Mouse (Mus musculus): ENCODE data around the gene Ap5b1. TPM values are rescaled to one million over a fixed set of nuclear protein-coding genes. Genes with fewer than 3 reads are reported as not detected.
A peak's percentile ranks its signal among the peaks of the same experiment; 100 is the strongest.

Gene Ap5b1
- polyA plus RNA-seq, 1 experiment from 2014 or later, result 3.2 TPM

DNA sequence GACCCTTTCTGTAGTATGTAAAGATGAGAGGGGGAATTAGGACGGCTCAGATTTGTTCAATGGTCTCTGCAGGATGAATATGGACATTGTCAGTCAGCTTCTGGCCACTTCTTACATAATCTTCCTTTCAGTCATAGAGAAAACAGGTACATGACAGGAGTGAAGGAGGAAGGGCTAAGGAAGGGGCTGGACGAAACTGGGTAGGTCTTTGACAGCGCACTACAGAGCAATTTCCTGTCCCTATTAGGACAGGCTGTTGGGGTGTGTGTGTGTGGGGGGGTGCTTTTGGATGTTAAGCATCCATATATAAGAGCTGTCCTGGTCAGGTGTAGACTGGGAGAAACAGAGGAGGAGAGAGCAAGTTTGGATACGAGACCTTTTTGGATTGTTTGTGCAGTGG, 31.4 kb downstream of the Ap5b1 start:
- ATAC-seq (ENCODE audit: insufficient number of reproducible peaks, insufficient read depth, low FRiP score, low TSS enrichment), result no peak
- H3K36me3 ChIP-seq, result peaks cover 14% of the 10 kb centered on the region
- H3K4me3 ChIP-seq, result no peak overlapping the region
- H3K4me1 ChIP-seq, result peaks cover 16% of the 10 kb centered on the region
- H3K9ac ChIP-seq, result no peak overlapping the region
- no peaks in the 10 kb centered on the region for H3K9me3 ChIP-seq
- WGBS, result 72% methylated on average over 4 of the region's 4 CpGs
- H3K27ac ChIP-seq, result no peak overlapping the region
- H3K4me2 ChIP-seq (replicated peaks), result no peak overlapping the region
- H3K27me3 ChIP-seq, result no peaks in the 10 kb centered on the region

- H3K4me2 ChIP-seq (replicated peaks), result peak within 1 kb of the TSS; percentile 94
- peak within 1 kb of the TSS; percentile 97 for H3K9ac ChIP-seq
- under 1% methylated on average over 64 of the region's 64 CpGs for WGBS
- peaks cover 16% of the 10 kb centered on the region for H3K4me1 ChIP-seq
- peak; percentile 87 for ATAC-seq (ENCODE audit: insufficient number of reproducible peaks, insufficient read depth, low FRiP score, low TSS enrichment)
- H3K27me3 ChIP-seq, result no peaks in the 10 kb centered on the region
- peak within 1 kb of the TSS; percentile 91 for H3K27ac ChIP-seq
- no peaks in the 10 kb centered on the region for H3K9me3 ChIP-seq
- H3K4me3 ChIP-seq, result peak within 1 kb of the TSS; percentile 91
- peaks cover 41% of the 10 kb centered on the region for H3K36me3 ChIP-seq
Observed at GRCm38 (mm10) chr19:5601752-5602541, 34.1 kb downstream of the Ap5b1 start, which contains the start of gene Rnaseh2c. Rnaseh2c (plus strand) TSS chr19:5601873.

DNA sequence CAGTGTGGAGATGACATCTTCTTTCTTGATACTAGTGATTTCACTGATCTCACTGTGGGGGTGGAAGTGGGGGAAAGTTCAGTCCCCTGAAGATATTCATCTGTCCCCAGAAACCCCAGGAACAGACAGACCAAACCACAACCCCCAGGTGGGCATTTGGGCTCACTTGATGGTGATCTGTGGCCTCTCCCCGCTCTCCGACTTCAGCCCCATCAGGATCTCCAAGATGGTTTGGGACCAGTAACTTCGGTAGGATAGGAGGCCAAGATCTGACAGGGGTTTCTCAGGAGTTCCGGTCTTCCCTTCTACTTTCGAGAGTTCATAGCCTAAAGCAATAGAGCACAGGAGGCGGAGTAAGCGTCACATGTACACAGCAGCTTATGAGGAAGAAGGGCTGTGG, 35.8 kb downstream of the Ap5b1 start:
- H3K9me3 ChIP-seq, result no peaks in the 10 kb centered on the region
- H3K4me3 ChIP-seq, result no peak overlapping the region
- ATAC-seq (ENCODE audit: insufficient number of reproducible peaks, insufficient read depth, low FRiP score, low TSS enrichment), result no peak
- H3K27ac ChIP-seq, result no peak overlapping the region
- H3K36me3 ChIP-seq, result peaks cover 58% of the 10 kb centered on the region
- 89% methylated on average over 7 of the region's 7 CpGs for WGBS
- no peaks in the 10 kb centered on the region for H3K27me3 ChIP-seq
- H3K9ac ChIP-seq, result peak overlapping the region; percentile 2; the same call in 1 of the 2 replicates
- peaks cover 24% of the 10 kb centered on the region for H3K4me1 ChIP-seq
- no peak overlapping the region for H3K4me2 ChIP-seq (replicated peaks)

DNA sequence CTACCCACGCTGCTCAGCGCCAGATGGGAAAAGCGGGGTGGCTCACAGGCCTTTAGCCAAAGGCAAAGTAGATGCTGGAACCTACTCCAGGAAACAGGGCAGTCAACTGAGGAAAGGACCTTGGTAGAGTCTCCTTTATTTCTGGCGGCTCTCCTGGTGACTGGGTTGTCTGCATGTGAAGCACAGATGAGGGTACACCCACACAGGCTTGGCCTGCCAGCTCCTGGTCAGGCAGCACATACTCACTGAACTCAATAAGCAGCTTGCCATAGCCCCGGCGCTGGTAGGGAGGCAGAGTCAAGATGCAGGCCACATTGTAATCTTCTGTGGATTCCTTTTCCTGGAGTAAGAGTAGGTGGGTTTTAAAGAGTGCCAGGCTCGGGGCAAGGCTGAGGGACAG, 37.3 kb downstream of the Ap5b1 start:
- no peak overlapping the region for H3K9ac ChIP-seq
- ATAC-seq (ENCODE audit: insufficient number of reproducible peaks, insufficient read depth, low FRiP score, low TSS enrichment), result no peak
- no peak overlapping the region for H3K4me3 ChIP-seq
- no peak overlapping the region for H3K4me2 ChIP-seq (replicated peaks)
- no peak overlapping the region for H3K27ac ChIP-seq
- H3K4me1 ChIP-seq, result peaks cover 31% of the 10 kb centered on the region
- 94% methylated on average over 7 of the region's 7 CpGs for WGBS
- no peaks in the 10 kb centered on the region for H3K27me3 ChIP-seq
- no peaks in the 10 kb centered on the region for H3K9me3 ChIP-seq
- peaks cover 61% of the 10 kb centered on the region for H3K36me3 ChIP-seq

GRCm38 (mm10) chr19:5606196-5606595, 38.4 kb downstream of the Ap5b1 start:
- no peak for ATAC-seq (ENCODE audit: insufficient number of reproducible peaks, insufficient read depth, low FRiP score, low TSS enrichment)
- Histone ChIP-seq H3K27ac (no peak overlapping the region), H3K36me3 (peaks cover 61% of the 10 kb centered on the region), H3K9me3 (no peaks in the 10 kb centered on the region), H3K9ac (no peak overlapping the region), H3K4me1 (peaks cover 35% of the 10 kb centered on the region), H3K4me3 (no peak overlapping the region), H3K27me3 (no peaks in the 10 kb centered on the region), H3K4me2 (replicated peaks) (no peak overlapping the region)
- WGBS, result 90% methylated on average over 8 of the region's 8 CpGs

- no peaks in the 10 kb centered on the region for H3K27me3 ChIP-seq
- H3K9me3 ChIP-seq, result no peaks in the 10 kb centered on the region
- no peak overlapping the region; the same call in 1 of the 2 replicates for H3K4me2 ChIP-seq (replicated peaks)
- no peak for ATAC-seq (ENCODE audit: insufficient number of reproducible peaks, insufficient read depth, low FRiP score, low TSS enrichment)
- WGBS, result 93% methylated on average over 26 of the region's 26 CpGs
- no peak overlapping the region for H3K27ac ChIP-seq
- H3K9ac ChIP-seq, result no peak overlapping the region
- H3K4me3 ChIP-seq, result 0 out of 2 replicates have a peak overlapping the region, but pooled peaks have one; percentile 54
- peaks cover 61% of the 10 kb centered on the region for H3K36me3 ChIP-seq
- H3K4me1 ChIP-seq, result peaks cover 30% of the 10 kb centered on the region
Observed at GRCm38 (mm10) chr19:5607705-5608410, 40.0 kb downstream of the Ap5b1 start.

DNA sequence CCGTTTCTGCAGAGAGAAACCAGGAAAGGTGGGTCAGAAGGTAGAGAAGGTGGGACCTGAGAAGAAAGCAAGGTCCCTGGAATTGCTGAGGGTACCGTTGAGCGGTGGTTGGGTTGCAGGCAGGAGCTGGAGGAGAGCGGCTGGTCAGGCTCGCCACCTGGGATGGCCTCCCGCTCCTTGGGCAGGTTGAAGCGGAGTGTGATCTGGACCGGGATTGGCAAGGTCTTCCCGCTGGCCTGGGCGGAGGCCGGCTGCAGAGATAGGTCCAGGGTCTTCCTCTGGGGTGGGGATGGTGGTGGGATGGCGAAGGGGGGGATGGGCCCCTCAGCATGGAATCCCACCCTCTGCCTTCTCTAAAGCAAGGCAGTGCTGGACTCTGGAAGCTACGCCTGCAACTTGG, 40.9 kb downstream of the Ap5b1 start:
- Histone ChIP-seq H3K4me1 (peaks cover 22% of the 10 kb centered on the region), H3K9me3 (no peaks in the 10 kb centered on the region), H3K9ac (peak overlapping the region; percentile 65; the same call in 1 of the 2 replicates), H3K4me3 (peak overlapping the region; percentile 54), H3K4me2 (replicated peaks) (peak overlapping the region; percentile 79), H3K27ac (peak overlapping the region; percentile 98; the same call in 1 of the 2 replicates), H3K36me3 (peaks cover 53% of the 10 kb centered on the region), H3K27me3 (no peaks in the 10 kb centered on the region)
- ATAC-seq (ENCODE audit: insufficient number of reproducible peaks, insufficient read depth, low FRiP score, low TSS enrichment), result no peak
- WGBS, result 95% methylated on average over 13 of the region's 13 CpGs

- peak overlapping the region; percentile 79 for H3K4me2 ChIP-seq (replicated peaks)
- no peaks in the 10 kb centered on the region for H3K9me3 ChIP-seq
- ATAC-seq (ENCODE audit: insufficient number of reproducible peaks, insufficient read depth, low FRiP score, low TSS enrichment), result no peak
- H3K4me3 ChIP-seq, result peak overlapping the region; percentile 54
- H3K4me1 ChIP-seq, result peaks cover 19% of the 10 kb centered on the region
- WGBS, result 56% methylated on average over 10 of the region's 10 CpGs
- peak overlapping the region; percentile 65 for H3K9ac ChIP-seq
- peak overlapping the region; percentile 98 for H3K27ac ChIP-seq
- peaks cover 48% of the 10 kb centered on the region for H3K36me3 ChIP-seq
- no peaks in the 10 kb centered on the region for H3K27me3 ChIP-seq
Observed at GRCm38 (mm10) chr19:5609171-5609546, 41.3 kb downstream of the Ap5b1 start.

DNA sequence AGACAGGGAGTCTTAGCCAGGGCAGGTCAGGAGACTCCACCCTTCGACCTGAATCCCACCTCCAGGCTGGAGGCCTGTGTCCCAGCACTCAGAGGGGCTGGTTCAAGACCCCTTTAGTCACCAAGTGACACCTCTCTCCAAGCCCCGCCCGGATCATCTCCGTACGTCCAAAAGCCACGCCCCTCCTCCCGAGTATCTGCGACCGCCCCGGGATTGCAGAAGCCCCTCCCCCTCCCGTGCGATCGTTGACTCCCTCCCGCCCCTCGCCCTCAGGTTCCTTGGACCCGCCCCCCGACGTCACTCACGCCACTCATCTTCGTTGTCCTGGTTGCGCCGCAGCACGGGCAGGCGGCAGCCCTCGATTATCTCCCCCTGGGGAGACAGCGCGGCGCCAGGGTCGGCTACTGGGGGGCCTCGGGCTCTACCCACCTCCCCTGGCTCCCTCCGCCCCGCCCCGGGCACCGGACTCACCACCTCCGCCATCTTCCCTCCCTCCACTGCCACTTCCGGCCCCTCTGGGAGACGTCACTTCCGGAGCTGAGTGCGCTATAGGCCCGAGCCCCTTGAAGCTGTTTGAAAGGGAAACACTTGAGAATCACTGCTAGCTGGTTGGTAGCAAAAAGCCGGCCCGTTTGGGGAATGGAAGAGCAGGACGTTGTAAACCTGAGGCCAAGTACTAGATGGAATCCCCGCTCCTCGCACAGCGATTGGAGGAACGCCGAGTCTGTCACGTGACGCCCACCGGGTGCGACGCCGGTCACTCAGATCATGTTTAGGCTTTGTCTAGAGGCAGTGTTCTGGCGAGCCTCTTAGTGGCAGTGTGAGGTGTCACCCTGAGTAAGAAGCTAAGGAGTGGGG, 42.0 kb downstream of the Ap5b1 start, which contains the start of gene Kat5:
Gene Kat5, minus strand, starts transcription at position 691 of the 858 bp plus-strand sequence.
- Histone ChIP-seq H3K36me3 (peaks cover 42% of the 10 kb centered on the region), H3K9ac (peak within 1 kb of the TSS; percentile 65), H3K4me2 (replicated peaks) (peak within 1 kb of the TSS; percentile 79), H3K4me3 (peak within 1 kb of the TSS; percentile 54), H3K27ac (peak within 1 kb of the TSS; percentile 98), H3K4me1 (peaks cover 19% of the 10 kb centered on the region), H3K9me3 (no peaks in the 10 kb centered on the region), H3K27me3 (no peaks in the 10 kb centered on the region)
- ATAC-seq (ENCODE audit: insufficient number of reproducible peaks, insufficient read depth, low FRiP score, low TSS enrichment), result peak; percentile 85
- WGBS, result 1% methylated on average over 55 of the region's 55 CpGs

DNA sequence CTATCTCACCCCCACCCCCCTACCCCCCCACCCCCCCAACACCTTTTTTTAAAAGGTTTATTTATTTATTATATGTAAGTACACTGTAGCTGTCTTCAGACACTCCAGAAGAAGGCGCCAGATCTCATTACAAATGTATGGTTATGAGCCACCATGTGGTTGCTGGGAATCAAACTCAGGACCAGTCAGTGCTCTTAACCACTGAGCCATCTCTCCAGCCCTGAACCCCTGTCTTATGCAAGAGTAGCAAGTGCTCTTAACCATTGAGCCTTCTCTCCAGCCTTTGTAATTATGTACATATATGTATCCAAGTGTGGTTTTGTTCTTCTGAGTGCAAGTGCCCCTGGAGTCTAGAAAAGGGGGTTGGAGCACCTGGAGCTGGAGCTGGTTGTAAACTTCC, 44.1 kb downstream of the Ap5b1 start:
- Histone ChIP-seq H3K27ac (no peak overlapping the region), H3K4me2 (replicated peaks) (no peak overlapping the region), H3K36me3 (peaks cover 20% of the 10 kb centered on the region), H3K4me1 (peaks cover 19% of the 10 kb centered on the region), H3K9me3 (no peaks in the 10 kb centered on the region), H3K9ac (no peak overlapping the region), H3K27me3 (0 out of 2 replicates have a peak, but pooled peaks cover 4% of the 10 kb centered on the region), H3K4me3 (no peak overlapping the region)
- 73% methylated on average over 1 of the region's 1 CpGs for WGBS
- ATAC-seq (ENCODE audit: insufficient number of reproducible peaks, insufficient read depth, low FRiP score, low TSS enrichment), result no peak

DNA sequence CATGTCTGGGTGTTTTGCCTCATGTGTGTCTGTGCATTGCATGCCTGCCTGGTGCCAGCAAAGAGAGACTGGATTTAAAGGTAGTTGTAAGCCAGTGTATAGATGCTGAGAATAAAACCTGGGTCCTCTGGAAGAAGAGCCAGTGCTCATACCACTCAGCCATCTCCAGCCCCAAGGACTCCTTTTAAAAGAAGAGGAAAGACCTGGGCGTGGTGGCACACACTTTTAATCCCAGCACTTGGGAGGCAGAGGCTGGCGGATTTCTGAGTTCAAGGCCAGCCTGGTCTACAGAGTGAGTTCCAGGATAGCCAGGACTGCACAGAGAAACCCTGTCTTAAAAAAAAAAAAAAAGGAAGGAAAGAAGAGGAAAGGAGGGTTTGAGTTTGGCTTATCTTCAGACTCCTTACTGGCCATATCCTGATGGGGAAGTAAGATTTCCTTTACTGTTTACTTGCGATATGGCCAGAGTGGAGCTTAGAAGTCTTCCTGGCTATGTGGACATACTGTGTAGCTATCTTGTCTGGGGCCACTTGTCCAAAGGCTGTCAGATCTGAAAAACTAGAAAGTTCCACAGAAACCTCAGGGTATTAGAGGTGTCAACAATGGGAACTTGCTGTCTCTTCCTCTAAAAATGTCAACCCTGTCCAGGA, 45.1 kb downstream of the Ap5b1 start:
- H3K4me2 ChIP-seq (replicated peaks), result no peak overlapping the region
- H3K4me3 ChIP-seq, result no peak overlapping the region
- H3K9me3 ChIP-seq, result no peaks in the 10 kb centered on the region
- ATAC-seq (ENCODE audit: insufficient number of reproducible peaks, insufficient read depth, low FRiP score, low TSS enrichment), result no peak
- peaks cover 19% of the 10 kb centered on the region for H3K4me1 ChIP-seq
- H3K27me3 ChIP-seq, result 0 out of 2 replicates have a peak, but pooled peaks cover 4% of the 10 kb centered on the region
- peaks cover 11% of the 10 kb centered on the region for H3K36me3 ChIP-seq
- no peak overlapping the region for H3K9ac ChIP-seq
- 61% methylated on average over 3 of the region's 3 CpGs for WGBS
- H3K27ac ChIP-seq, result no peak overlapping the region
